ENCODE assay signal across 25 mouse cellular contexts in genomic region chr1:133857781-133858180, GRCm38 (mm10). TPM values are rescaled to one million over a fixed set of nuclear protein-coding genes. Genes with fewer than 3 reads are reported as not detected.
DNase-seq lines count a peak whose midpoint lies in the region; ATAC-seq lines count a peak whose summit lies in the region.
"Had no signal": no experiment of that assay in that cellular context is flagged by ENCODE, and none has a peak within 500 bp of the region (broad histone marks: within the 10 kb centered on the region; RNA-seq: fewer than 3 reads in every experiment).

No protein-coding gene starts in this region.

- H3K4me2 ChIP-seq in midbrain, embryonic 16.5 days (ENCODE audit: low read length) = no peak overlapping the region

- peaks cover 61% of the 10 kb centered on the region for H3K27me3 ChIP-seq in midbrain, embryonic 10.5 days (ENCODE audit: low read depth, poor library complexity, severe bottlenecking)
- H3K27me3 ChIP-seq in midbrain, embryonic 16.5 days (ENCODE audit: control insufficient read depth, insufficient read depth, low read depth, low read length) = no peaks in the 10 kb centered on the region
- H3K27me3 ChIP-seq: CH12.LX, Patski had no signal

- WGBS in midbrain, embryonic 10.5 days = 81% methylated on average over 5 of the region's 5 CpGs
- WGBS in midbrain, embryonic 16.5 days = 82% methylated on average over 5 of the region's 5 CpGs

- H3K4me3 ChIP-seq in midbrain, embryonic 10.5 days = no peak overlapping the region
- H3K4me3 ChIP-seq in midbrain, embryonic 16.5 days (ENCODE audit: low read depth, low read length) = no peak overlapping the region

- H3K36me3 ChIP-seq in midbrain, embryonic 10.5 days = no peaks in the 10 kb centered on the region
- no peaks in the 10 kb centered on the region for H3K36me3 ChIP-seq in midbrain, embryonic 16.5 days (ENCODE audit: control insufficient read depth, insufficient read depth, low read length)
- H3K36me3 ChIP-seq: G1E had no signal

- intact Hi-C loops in left cerebral cortex, postnatal 14 days (cut with DNase I) = no loop called here
- intact Hi-C loops in left cerebral cortex, postnatal 36 days (cut with DNase I) = no loop called here

- peaks cover 59% of the 10 kb centered on the region for H3K4me1 ChIP-seq in midbrain, embryonic 10.5 days
- H3K4me1 ChIP-seq in midbrain, embryonic 16.5 days (ENCODE audit: control insufficient read depth, insufficient read depth, low read length) = peaks cover 30% of the 10 kb centered on the region

- ATAC-seq in midbrain, embryonic 16.5 days = no peak
- no peak for ATAC-seq in granulocyte monocyte progenitor cell, adult 5-6 weeks (replicated peaks; ENCODE audit: poor library complexity, severe bottlenecking)
- ATAC-seq: activated CD4-positive, CD25-positive, alpha-beta regulatory T cell, adult 4 months; CD4-positive, CD25-positive, alpha-beta regulatory T cell, adult 4 months; Patski had no signal

- H3K9ac ChIP-seq in midbrain, embryonic 16.5 days (ENCODE audit: low read depth, low read length) = no peak overlapping the region

- DNase-seq in midbrain, embryonic 10.5 days (ENCODE audit: low spot score) = no peak
- peak; percentile 60 for DNase-seq in ES-CJ7 (ENCODE audit: low read depth, low spot score)
- DNase-seq in R1 (ENCODE audit: low read depth, low spot score) = peak; percentile 67
- peak; percentile 71 for DNase-seq in ZHBTc4 (ENCODE audit: low read depth, low spot score)
- DNase-seq in left cerebral cortex, postnatal 14 days (ENCODE audit: low spot score in 2 of 2) = no peak
- DNase-seq in left cerebral cortex, postnatal 36 days (ENCODE audit: low spot score in 2 of 2) = no peak
- DNase-seq: adrenal gland, adult 2 months; adrenal gland, adult 8-10 months; adrenal gland, postnatal 10 days; adrenal gland, postnatal 14 days; adrenal gland, postnatal 25 days; adrenal gland, postnatal 36 days; B cell, adult 2 months; cerebellum, adult 11 months; cerebellum, adult 11-12 months; cerebellum, adult 18-20 months; cerebellum, adult 2 months; cerebellum, adult 8-10 months had no signal

- H3K27ac ChIP-seq in midbrain, embryonic 10.5 days (replicated peaks) = peak overlapping the region; percentile 35; the same call in 1 of the 2 replicates
- no peak overlapping the region for H3K27ac ChIP-seq in midbrain, embryonic 16.5 days (ENCODE audit: low read length)

- no peaks in the 10 kb centered on the region for H3K9me3 ChIP-seq in midbrain, embryonic 10.5 days (replicated peaks)
- H3K9me3 ChIP-seq in midbrain, embryonic 16.5 days (replicated peaks; ENCODE audit: control insufficient read depth, low read length, poor library complexity, severe bottlenecking) = no peaks in the 10 kb centered on the region
- H3K9me3 ChIP-seq: G1E had no signal

RNA-seq across cellular contexts. Expression of gene Optc, which starts 50.0 kb away (rescaled TPM):
- polyA plus RNA-seq in midbrain, embryonic 10.5 days (2016; fragmentation: Nextera tagmentation; extraction: Ambion mirVana) = 0.86 and 1.7 TPM in 2 replicates
- 2.3 and 3.7 TPM in 2 replicates for polyA plus RNA-seq in midbrain, embryonic 16.5 days (2015; fragmentation: Nextera tagmentation; extraction: Ambion mirVana)
- total RNA-seq in granulocyte monocyte progenitor cell, adult 5-6 weeks (2014; fragmentation: Nextera tagmentation) = 1.2 TPM in 1 of 2 replicates, not detected in the other
- not detected in 2 replicates for total RNA-seq in granulocyte monocyte progenitor cell, adult 5-6 weeks (2017)
- 1 to 10 TPM; 1.9 to 2.2 TPM for total RNA-seq in left cerebral cortex, postnatal 14 days (2021)
- 1 to 10 TPM in 1 of 2 experiments, under 1 TPM in 1; 0.37 to 1.4 TPM for total RNA-seq in left cerebral cortex, postnatal 36 days (2021)
- total RNA-seq: CH12.LX, G1E had no signal
- polyA plus RNA-seq: activated CD4-positive, CD25-positive, alpha-beta regulatory T cell, adult 4 months; CD4-positive, CD25-positive, alpha-beta regulatory T cell, adult 4 months; G1E had no signal

RNA-seq across cellular contexts. Expression of gene Atp2b4, which starts 56.9 kb away (rescaled TPM):
- 3.0 and 5.7 TPM in 2 replicates for polyA plus RNA-seq in midbrain, embryonic 10.5 days (2016; fragmentation: Nextera tagmentation; extraction: Ambion mirVana)
- 11.8 and 13.4 TPM in 2 replicates for polyA plus RNA-seq in midbrain, embryonic 16.5 days (2015; fragmentation: Nextera tagmentation; extraction: Ambion mirVana)
- total RNA-seq in granulocyte monocyte progenitor cell, adult 5-6 weeks (2014; fragmentation: Nextera tagmentation) = 44.2 and 58.3 TPM in 2 replicates
- 27.1 and 32.1 TPM in 2 replicates for total RNA-seq in granulocyte monocyte progenitor cell, adult 5-6 weeks (2017)
- 100 to 1,000 TPM; 237 to 245 TPM for total RNA-seq in left cerebral cortex, postnatal 14 days (2021)
- 100 to 1,000 TPM; 224 to 248 TPM for total RNA-seq in left cerebral cortex, postnatal 36 days (2021)

Comparison
In these comparisons a context has a peak if more than half of its experiments do, and no peak if none do; other contexts are left out.
1. DNase-seq: peak in ES-CJ7 (single experiment), R1 (single experiment) and ZHBTc4 (single experiment); none in midbrain, embryonic 10.5 days (single experiment), left cerebral cortex, postnatal 14 days (0 of 2) and left cerebral cortex, postnatal 36 days (0 of 2).